Mouse (Mus musculus) brown adipose tissue, adult 24 weeks (tissue): ENCODE data around the gene Nrg3. TPM values are rescaled to one million over a fixed set of nuclear protein-coding genes. Genes with fewer than 3 reads are reported as not detected.

Source experiments
- H3K27ac ChIP-seq: fragments of 200-500 bp; replicated peaks from 2 replicates; pipeline ENCODE4 v1.5.1; 2012; ENCODE audit warnings: low read depth, mild to moderate bottlenecking, low read length
- H3K4me1 ChIP-seq: fragments of 200-500 bp; 2 replicates; pipeline ENCODE4 v1.6.1; 2012; ENCODE audit warnings: low read length, mixed read lengths; ENCODE audit not compliant: control insufficient read depth, insufficient read depth, insufficient read length
- H3K4me3 ChIP-seq: fragments of 200-500 bp; 2 replicates; pipeline ENCODE4 v1.5.1; 2012; ENCODE audit warnings: low read depth, mild to moderate bottlenecking, low read length, moderate library complexity; ENCODE audit not compliant: insufficient read depth
- polyA plus RNA-seq: library from polyadenylated mRNA; stranded (reverse); fragments of >200 nt; gene quantifications from 2 replicates; pipeline ENCODE4 v1.2.4, GENCODE M21; 2012; ENCODE audit not compliant: missing spikeins, insufficient read depth, insufficient read length

The Nrg3 gene
- polyA plus RNA-seq, 1 experiment, result not detected

GRCm38 (mm10) chr14:39106776-39107175, 366.1 kb downstream of the Nrg3 start:
- no peak overlapping the region for H3K4me3 ChIP-seq
- H3K27ac ChIP-seq, result no peak overlapping the region
- no peaks in the 10 kb centered on the region for H3K4me1 ChIP-seq

GRCm38 (mm10) chr14:39095219-39095618, 377.7 kb downstream of the Nrg3 start:
- Histone ChIP-seq H3K4me1 (no peaks in the 10 kb centered on the region), H3K27ac (no peak overlapping the region), H3K4me3 (no peak overlapping the region)

GRCm38 (mm10) chr14:39079461-39079860, 393.4 kb downstream of the Nrg3 start:
- Histone ChIP-seq H3K27ac (no peak overlapping the region), H3K4me1 (no peaks in the 10 kb centered on the region), H3K4me3 (no peak overlapping the region)

GRCm38 (mm10) chr14:39051542-39051941, 421.3 kb downstream of the Nrg3 start:
- Histone ChIP-seq H3K4me1 (no peaks in the 10 kb centered on the region), H3K4me3 (no peak overlapping the region), H3K27ac (no peak overlapping the region)

- no peak overlapping the region for H3K27ac ChIP-seq
- H3K4me3 ChIP-seq, result no peak overlapping the region
These were observed 423.9 kb downstream of the Nrg3 start for GRCm38 (mm10) chr14:39049021-39049420.

GRCm38 (mm10) chr14:39044290-39044689, 428.6 kb downstream of the Nrg3 start:
- no peak overlapping the region for H3K4me3 ChIP-seq
- H3K4me1 ChIP-seq, result no peaks in the 10 kb centered on the region
- no peak overlapping the region for H3K27ac ChIP-seq

More at GRCm38 (mm10) chr14:39049021-39049420, 423.9 kb downstream of the Nrg3 start:
- H3K4me1 ChIP-seq, result no peaks in the 10 kb centered on the region

GRCm38 (mm10) chr14:39043793-39044192, 429.1 kb downstream of the Nrg3 start:
- Histone ChIP-seq H3K27ac (no peak overlapping the region), H3K4me3 (no peak overlapping the region), H3K4me1 (no peaks in the 10 kb centered on the region)

GRCm38 (mm10) chr14:39043384-39043783, 429.5 kb downstream of the Nrg3 start:
- Histone ChIP-seq H3K4me1 (no peaks in the 10 kb centered on the region), H3K4me3 (no peak overlapping the region), H3K27ac (no peak overlapping the region)

- H3K27ac ChIP-seq, result no peak overlapping the region
- H3K4me3 ChIP-seq, result no peak overlapping the region
- H3K4me1 ChIP-seq, result no peaks in the 10 kb centered on the region
These were observed 433.8 kb downstream of the Nrg3 start for GRCm38 (mm10) chr14:39039046-39039445.

- Histone ChIP-seq H3K4me3 (no peak overlapping the region), H3K27ac (no peak overlapping the region), H3K4me1 (no peaks in the 10 kb centered on the region)
These were observed 438.4 kb downstream of the Nrg3 start for GRCm38 (mm10) chr14:39034482-39034881.

GRCm38 (mm10) chr14:39023065-39023464, 449.8 kb downstream of the Nrg3 start:
- no peaks in the 10 kb centered on the region for H3K4me1 ChIP-seq

GRCm38 (mm10) chr14:39014126-39014525, 458.8 kb downstream of the Nrg3 start:
- Histone ChIP-seq H3K27ac (no peak overlapping the region), H3K4me1 (no peaks in the 10 kb centered on the region), H3K4me3 (no peak overlapping the region)

More at GRCm38 (mm10) chr14:39023065-39023464, 449.8 kb downstream of the Nrg3 start:
- Histone ChIP-seq H3K4me3 (no peak overlapping the region), H3K27ac (no peak overlapping the region)

GRCm38 (mm10) chr14:38997843-38998242, 475.0 kb downstream of the Nrg3 start:
- H3K4me1 ChIP-seq, result no peaks in the 10 kb centered on the region
- no peak overlapping the region for H3K27ac ChIP-seq
- H3K4me3 ChIP-seq, result no peak overlapping the region

GRCm38 (mm10) chr14:38992574-38992866, 480.4 kb downstream of the Nrg3 start:
- no peaks in the 10 kb centered on the region for H3K4me1 ChIP-seq
- H3K4me3 ChIP-seq, result no peak overlapping the region
- no peak overlapping the region for H3K27ac ChIP-seq

- H3K4me1 ChIP-seq, result no peaks in the 10 kb centered on the region
- no peak overlapping the region for H3K27ac ChIP-seq
These were observed 480.9 kb downstream of the Nrg3 start for GRCm38 (mm10) chr14:38991847-38992573.

GRCm38 (mm10) chr14:38959367-38959766, 513.5 kb downstream of the Nrg3 start:
- Histone ChIP-seq H3K4me1 (no peaks in the 10 kb centered on the region), H3K27ac (no peak overlapping the region), H3K4me3 (no peak overlapping the region)

More at GRCm38 (mm10) chr14:38991847-38992573, 480.9 kb downstream of the Nrg3 start:
- H3K4me3 ChIP-seq, result no peak overlapping the region
